Mouse (Mus musculus) layer of hippocampus, postnatal 14 days (tissue): ENCODE results near the gene S1pr5. TPM values are rescaled to one million over a fixed set of nuclear protein-coding genes. Genes with fewer than 3 reads are reported as not detected.
"Not testable (repeated sequence)": the region's sequence is repeated elsewhere in the genome, so short reads cannot be mapped to it uniquely, and the experiment has no call there.

ENCODE experiments used
- DNase-seq, 2 experiments: peaks; one replicate each; pipeline ENCODE4 v3.0.0; 2021 to 2022; ENCODE audit warnings: low spot score in 2 of 2, mixed read lengths in 1 of 2
- total RNA-seq, 2 experiments: library from RNA; stranded (reverse); gene quantifications; 2 replicates each; pipeline ENCODE4 v1.2.3; 2021

S1pr5 gene
- total RNA-seq, 2 experiments from 2014 or later, result 8.8 to 9.7 TPM

DNA sequence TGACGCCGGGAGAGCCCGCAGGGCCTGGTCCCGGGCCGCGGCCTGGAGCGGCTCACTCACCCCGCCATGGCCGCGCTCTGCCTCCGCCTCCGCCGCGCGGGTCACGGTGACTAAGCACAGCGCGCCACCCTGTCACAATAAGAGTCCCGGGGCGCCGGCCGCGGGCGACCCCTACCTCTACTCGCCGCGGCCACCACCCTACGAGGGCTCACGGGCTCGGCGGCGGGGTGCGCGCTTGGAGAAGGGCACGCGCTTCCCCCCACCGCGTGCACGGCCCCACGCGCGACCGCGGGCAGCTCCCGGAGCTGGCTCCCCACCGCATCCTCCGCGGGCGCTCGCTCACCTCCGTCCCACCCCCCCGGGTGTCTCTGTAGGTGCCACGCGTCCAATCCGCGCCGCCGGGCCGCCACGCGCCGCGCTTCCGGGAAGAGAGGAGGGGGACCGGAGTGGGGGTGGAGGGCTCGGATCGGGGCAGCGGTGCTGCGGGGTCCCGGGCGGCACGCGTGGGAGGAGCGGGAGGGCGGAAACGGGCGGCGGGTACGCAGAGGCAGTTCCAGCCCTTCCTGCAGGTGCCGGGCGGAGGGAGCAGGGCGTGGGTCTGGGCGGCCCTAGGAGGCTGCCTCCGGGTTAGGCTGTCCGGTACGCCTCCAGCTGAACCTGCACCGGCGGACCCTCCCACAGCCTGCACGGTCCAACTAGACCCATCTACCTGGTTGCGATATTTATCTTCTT is 9.3 kb downstream of the S1pr5 start, which contains the start of gene Keap1:
Gene Keap1 (minus strand): TSS at position 629 of the 732 bp plus-strand sequence.
- peak; percentile 70 to 73 for DNase-seq

DNA sequence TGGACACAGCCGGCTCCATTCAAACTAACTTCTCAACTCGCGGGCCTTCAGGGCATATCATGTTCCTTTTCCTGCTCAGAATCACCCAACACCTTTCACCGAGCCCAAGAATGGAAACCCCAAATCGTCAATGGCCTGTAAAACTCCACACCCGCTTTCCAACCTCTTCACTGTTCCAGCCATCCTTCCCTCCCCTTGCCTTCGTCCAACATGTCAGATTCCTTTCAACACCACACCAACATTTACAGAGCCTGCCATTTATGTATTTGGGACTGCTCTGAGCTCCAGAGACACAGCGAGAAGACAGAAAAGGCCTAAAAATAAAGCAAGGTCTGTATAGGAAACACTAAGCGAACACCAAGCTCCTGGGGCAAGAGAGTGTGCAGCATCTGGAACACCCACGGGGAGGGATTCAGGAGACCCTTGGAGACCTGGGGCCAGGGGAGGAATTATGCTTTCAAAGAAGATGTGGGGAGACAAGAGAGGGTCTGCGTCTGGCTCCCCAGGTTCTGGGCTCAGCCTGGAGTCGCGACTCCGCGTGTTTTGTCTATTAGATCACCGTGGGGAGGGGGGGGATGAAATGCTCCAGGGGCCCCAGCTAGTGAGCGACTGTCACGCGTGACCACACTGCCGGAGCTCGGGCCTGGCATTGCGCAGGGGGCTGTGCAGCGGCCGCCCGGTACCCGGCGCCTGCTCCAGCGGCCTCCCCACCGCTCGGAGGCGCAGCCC is 10.1 kb downstream of the S1pr5 start:
- peak in 1 of 2 experiments; percentile 28 for DNase-seq

DNA sequence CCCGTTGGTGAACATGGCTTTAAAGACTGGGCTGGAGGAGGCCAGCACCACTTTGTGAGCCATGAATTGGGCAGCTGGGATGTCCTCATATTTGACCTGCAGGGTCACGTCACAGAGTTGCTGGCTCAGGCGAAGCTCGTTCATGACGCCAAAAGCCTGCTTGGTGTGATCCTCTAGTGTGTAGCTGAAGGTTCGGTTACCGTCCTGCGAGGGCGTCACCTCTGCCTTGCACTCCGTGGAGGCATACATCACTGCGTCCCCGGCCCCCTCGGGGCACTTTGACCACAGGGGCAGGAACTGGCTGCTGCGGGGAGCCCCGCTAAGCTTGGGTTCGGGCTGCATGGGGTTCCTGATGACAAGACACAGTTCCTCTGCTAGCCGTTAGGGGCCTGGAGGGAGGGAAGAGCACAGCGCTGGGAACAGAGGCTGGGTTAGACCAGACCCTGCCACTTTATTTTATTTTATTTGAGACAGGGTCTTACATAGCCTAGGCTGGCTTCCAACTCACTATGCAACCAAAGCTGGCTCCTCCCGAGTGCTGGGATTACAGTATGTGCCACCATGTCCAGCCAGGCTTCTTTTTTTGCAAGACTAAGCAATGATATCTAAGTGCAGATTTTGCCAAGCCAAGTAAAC is 10.8 kb downstream of the S1pr5 start:
- peak in 1 of 2 experiments; percentile 32 for DNase-seq

DNA sequence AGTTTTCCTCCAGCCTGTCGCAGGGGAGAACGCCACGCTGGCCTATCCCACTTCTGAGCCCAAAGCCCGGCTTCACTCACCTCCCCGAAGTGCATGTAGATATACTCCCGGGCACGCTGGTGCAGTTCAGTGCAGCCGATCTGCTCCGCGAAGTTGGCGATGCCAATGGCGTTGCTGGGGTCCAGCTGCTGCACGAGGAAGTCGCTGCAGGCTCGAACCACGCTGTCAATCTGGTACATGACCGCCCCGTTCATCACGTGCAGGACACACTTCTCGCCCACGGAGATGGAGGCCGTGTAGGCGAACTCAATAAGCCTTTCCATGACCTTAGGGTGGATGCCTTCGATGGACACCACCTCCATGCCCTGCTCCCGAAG is 11.3 kb downstream of the S1pr5 start:
- DNase-seq, result no peak

DNA sequence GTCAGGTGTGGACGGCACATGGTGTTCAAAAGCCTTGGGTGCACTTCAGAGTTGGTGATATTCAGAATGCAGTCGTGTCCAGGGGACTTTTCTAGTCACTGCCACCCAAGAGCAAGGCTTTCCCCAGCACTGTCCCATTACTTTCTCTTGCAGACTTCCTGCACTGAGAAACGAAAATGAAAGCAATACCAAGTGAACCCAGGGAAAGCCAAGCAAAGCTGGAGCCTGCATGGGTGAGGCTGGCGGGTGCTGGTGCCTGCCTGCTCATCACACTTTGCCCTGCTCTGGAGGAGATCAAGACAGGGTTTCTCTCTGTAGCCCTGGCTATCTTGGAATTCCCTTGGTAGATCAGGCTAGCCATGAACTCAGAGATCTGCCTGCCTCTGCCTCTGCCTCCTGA is 12.9 kb downstream of the S1pr5 start:
- no peak for DNase-seq

DNA sequence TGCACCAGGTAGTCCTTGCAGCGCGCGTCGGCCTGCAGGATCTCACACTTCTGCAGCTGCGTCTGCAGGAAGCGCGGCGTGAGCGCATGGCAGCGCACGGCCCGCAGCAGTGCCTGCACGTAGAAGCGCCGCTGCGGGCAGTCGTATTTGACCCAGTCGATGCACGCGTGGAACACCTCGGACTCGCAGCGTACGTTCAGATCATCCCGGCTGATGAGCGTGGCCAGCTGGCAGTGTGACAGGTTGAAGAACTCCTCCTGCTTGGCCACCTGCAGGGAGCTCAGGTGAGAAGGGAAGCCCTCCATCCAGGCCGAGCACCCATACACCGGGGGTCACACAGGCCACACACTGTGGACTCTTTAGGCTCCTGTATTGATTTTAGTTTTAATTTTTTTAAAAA is 14.4 kb downstream of the S1pr5 start:
- DNase-seq, result no peak

DNA sequence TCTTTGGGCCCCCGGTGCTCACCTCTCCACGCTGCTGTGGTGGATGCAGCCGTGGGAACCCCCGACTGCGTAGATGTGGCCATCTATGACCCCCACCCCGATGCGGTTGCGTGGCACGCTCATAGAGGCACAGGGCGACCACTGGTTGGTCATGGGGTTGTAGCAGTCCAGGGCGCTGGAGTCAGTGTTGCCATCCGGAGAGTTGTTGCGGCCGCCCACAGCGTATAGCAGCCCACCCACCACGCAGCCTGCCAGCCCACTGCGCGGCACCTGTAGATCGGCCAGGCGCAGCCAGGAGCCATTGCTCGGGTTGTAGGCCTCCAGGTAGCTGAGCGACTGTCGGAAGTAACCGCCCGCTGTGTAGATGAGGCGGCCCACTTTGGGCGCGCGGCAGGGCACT is 14.9 kb downstream of the S1pr5 start:
- no peak for DNase-seq

DNA sequence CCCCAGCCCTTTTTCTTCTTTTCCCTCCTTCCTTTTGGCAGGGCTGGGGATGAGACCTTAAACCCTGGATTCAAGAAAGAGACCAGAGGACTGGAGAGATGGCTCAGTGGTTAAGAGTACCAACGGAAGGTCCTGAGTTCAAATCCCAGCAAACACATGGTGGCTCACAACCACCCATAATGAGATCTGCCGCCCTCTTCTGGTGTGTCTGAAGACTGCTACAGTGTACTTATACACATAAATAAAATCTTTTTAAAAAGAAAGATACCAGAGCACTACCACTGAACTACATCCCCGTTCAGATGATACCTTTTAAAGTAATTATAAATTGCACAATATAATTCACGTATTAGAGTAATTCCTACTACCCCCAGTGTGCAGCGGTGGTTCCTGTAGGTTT is 15.4 kb downstream of the S1pr5 start:
- DNase-seq, result no peak

DNA sequence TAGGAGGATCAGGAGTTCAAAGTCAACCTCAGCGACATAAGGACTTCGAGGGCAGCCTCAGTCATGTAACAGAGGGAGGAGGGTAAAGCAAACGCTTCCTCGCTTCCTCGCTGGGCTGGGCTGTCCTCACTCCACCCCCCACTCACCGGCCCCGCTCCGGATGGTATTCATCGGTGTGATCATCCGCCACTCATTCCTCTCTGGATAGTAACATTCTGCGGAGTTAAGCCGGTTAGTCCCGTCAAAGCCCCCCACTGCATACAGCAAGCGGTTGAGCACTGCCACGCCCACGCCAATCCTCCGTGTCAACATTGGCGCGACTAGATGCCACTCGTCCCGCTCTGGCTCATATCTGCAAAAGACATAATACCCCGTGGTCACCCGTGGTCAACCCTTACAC is 16.7 kb downstream of the S1pr5 start:
- DNase-seq, result no peak

DNA sequence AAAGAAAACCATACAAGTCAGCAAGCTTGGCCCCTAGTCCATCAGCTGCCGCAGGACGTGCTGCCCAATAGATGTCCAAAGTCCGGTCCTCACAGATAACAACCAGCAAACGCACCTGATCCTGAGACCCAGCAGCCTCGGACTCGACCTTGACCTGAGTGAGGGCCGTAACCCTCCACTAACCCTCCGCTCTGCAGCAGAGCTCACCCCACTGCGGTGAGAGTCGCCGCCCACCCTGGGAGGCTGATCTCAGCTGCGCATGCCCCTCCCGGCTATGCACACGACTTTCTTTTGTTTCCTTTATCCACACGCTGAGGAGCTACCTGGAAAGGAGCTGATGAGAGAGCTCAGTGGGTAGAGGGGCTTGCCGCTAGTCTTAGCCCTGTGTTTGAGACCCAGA is 20.9 kb downstream of the S1pr5 start:
- DNase-seq, result no peak

DNA sequence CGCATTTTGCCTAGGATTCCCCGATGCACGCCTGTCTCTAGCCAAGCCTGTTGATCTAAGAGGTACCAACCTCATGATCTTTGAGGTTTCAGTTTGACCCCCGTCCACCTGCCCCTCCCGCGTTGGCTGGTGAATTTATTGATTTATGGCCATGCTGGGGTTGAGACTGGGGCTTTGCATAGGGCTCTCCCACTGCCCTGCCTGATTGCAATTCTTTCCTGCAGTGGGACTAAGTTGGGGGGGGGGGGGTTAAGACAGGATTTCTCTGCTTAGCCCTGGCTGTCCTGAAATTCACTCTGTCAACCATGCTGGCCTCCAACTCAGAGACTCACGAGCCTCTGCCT is 22.9 kb downstream of the S1pr5 start:
- DNase-seq, result no peak

DNA sequence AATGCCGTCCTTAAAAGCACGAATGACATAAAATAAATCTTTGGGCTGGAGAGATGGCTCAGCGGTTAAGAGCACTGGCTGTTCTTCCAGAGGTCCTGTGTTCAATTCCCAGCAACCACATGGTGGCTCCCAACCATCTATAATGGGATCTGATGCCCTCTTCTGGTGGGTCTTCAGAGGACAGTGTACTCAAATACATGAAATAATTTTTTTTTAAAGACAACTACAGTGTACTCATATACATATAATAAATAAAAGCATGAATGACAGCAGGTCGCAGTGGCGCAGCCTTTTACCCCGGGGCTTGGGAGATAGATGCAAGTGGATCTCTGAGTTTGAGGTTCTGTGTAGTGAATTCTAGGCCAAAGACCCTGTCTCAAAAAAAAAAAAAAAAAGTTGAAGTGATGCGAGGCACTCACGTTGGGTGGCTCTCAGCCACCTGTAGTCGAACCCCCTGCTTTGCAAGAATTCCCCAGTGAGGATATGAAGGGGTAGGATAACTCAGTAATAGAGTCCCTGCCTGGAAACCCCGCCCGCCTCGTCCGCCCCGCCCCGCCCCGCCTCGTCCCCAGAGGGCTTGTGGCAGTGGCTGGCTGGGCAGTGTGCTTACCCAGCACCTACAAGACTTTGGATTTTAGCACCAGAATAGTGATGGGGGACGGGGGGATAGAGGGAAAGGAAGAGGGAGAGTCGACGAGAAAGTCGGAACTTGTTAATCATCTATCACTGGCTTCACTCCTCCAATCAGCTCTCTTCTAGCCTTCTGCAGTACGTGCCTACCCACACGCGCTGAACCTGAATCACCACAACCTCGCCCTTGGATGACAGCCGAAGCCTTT is 23.4 kb downstream of the S1pr5 start:
- DNase-seq, result no peak

DNA sequence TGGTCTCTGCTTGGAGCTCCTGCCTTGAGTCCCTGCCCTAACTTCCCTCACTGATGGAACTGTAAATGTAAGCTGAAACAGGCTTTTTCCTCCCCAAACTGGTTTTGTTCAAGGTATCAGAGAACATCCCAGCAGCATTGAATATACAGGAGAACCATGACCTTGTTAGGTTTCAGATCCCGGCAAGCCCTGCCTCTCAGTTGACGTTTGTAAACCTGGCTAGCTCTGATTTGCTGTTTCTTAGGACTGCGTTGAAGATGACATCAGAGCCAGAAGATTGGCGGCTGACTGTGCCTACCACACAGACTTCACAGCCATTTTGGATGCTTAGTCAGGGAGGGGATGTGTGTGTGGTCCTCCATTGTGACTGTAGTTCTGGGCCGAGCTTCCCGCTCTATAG is 24.3 kb downstream of the S1pr5 start:
- DNase-seq, result no peak

DNA sequence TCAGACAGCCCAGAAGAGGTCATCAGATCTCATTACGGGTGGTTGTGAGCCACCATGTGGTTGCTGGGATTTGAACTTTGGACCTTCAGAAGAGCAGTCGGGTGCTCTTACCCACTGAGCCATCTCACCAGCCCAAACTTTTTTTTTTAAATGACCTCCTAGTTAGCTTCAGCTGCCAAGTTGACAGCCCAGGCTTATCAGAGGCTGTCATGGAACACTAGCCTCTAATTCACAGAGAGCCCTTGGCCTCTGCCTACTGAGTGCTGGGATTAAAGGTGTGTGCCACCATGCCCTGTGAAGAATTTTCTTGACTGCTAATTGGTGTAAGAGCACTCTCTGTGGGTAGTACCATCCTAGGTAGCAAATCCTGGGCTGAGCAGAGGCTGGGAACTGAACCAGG is 24.8 kb downstream of the S1pr5 start:
- not testable (repeated sequence) for DNase-seq

DNA sequence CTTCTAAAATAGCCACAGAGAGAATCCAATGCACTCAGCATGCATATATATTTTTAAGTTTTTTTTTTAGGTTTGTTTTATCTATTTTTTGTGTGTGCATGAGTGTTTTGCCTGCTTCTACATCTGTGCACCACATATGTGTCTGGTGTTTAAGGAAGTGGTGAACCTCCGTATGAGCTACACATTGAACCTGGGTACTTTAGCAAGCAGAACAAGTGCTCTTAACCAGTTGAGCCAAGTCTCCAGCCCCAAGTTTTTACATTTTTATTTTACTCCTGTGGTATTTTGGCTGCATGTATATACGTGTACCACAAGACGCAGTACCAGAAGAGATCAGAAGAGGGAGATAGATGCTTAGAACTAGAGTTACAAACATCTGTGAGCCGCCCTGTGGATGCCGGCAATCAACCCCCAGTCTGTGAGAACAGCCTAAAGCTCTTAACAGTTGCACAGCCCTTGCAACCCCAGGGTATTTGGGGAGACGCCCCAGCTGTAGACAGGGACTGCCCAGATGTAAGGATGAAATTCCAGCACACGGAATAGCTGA is 26.8 kb downstream of the S1pr5 start:
- DNase-seq, result peak in 1 of 2 experiments; percentile 49

DNA sequence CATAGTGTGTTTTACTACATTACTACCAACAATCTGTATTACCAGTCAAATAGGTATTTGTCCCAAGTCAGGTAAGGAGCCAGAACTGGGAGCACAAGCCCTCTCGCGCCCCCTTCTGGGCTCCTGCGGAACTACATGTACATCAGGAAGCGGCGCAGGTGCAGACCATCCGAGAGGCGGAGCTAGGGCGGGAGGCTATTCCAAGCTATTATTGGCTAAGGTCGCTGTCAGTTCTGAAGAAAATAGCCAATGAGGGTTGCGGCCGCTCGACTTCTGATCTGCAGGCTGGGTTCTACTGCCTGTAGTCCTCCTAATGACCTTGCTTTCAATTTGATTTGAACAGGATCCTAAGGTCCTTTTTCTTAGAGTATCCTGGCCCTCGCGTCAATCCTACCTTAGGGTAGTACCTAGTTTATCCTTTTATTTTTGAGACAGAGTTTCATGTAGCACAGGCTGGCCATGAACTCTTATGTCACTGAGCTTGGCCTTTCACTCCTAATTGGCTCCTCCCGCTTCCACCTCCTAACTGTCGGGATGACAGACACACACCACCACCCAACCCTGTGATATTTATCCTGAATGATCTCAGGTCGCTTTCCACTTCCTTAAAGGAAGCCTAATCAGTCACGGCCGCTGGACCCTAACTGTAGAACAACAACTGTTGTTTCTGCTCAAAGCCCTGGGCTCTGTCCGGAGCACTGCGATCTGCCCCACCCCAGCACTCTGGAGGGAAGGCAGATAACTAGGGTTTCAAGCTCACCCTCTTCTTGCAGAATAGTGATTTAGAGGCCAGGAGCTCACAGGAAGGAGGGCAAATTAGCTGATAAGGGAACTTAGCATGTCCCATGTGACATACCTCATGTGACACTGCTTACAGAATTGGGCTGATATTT is 27.5 kb downstream of the S1pr5 start:
- peak; percentile 92 to 95 for DNase-seq

DNA sequence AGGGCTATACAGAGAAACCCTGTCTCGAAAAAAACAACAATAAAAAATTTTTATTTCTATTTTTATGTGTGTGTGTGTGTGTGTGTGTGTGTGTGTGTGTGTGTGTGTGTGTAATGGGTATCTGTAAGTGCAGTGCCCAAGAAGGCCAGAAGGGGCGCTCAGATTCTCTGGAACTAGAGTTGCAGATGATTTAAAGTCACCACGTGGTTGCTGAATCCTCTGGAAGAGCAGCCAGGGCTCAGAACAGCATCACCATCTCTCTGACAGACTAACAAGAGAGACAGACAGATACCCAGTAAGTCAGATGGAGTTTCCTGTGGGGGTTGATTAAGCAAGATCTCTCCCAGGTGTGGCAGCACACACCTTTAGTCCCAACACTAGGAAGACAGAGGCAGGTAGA is 28.4 kb downstream of the S1pr5 start:
- DNase-seq, result no peak

DNA sequence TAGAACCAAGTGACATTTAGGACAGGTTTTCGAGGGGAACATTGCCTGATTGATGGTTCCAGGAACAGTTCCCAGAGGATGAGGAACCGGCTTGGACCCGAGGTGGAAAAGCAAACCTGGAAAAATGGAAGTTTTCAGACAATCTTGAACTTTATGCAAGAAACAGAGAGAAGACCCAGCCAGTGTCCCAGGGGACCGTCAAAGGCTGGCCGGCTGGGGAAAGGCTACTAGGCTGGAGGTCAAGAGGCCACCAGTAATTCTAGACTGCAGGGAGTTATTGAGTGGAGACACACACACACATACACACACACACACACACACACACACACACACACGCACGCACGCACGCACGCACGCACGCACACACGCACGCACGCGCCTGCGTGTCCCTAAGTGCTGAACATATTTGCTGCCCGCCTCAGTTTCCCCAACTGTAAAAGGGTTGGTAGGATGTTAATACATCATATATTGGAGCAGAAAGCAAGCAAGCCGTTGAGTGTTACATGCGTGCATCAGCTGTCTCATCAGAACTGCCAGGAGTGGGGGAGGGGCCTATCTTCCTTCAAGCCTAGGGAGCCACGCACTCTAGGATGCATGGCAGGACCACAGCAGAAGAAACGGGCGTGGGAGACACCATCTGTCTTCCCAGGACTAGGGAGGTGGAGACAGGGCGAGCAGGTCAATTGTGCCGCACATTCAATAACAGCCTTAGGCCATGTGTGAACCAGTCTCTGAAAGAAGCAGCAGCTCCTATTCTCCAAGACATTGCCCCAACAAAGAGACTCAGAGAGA is 32.0 kb downstream of the S1pr5 start:
- peak; percentile 42 to 67 for DNase-seq

DNA sequence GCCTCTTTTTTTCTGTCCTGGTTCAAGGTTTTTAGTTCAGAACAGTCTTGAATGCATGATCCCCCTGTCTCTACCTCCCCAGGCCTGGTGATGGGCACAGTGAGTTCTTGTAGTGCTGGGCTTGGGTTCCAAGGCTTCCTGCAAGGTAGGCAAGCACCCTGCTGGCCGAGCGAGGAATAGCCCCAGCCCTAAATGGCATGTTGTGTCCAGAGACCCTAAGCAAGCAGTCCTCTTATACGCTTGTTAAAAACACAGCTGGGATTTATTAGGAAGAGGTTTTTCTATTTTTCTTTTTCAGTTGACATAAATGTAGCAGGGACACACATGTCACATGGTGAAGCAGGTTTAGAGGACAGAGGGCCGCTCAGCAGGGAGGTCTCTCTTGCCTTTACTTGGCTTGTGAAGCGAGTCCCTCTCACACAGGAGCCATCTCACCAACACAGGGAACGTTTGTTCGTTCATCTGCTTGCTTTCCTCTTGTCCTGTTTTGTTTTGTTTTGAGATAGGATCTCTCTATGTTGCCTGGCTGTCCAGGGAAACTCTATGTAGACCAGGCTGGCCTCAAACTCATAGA is 34.5 kb downstream of the S1pr5 start:
- DNase-seq, result no peak
